Mouse (Mus musculus): ENCODE measurements around the gene Abr.
A peak's percentile ranks its signal among the peaks of the same experiment; 100 is the strongest.

The Abr gene

DNA sequence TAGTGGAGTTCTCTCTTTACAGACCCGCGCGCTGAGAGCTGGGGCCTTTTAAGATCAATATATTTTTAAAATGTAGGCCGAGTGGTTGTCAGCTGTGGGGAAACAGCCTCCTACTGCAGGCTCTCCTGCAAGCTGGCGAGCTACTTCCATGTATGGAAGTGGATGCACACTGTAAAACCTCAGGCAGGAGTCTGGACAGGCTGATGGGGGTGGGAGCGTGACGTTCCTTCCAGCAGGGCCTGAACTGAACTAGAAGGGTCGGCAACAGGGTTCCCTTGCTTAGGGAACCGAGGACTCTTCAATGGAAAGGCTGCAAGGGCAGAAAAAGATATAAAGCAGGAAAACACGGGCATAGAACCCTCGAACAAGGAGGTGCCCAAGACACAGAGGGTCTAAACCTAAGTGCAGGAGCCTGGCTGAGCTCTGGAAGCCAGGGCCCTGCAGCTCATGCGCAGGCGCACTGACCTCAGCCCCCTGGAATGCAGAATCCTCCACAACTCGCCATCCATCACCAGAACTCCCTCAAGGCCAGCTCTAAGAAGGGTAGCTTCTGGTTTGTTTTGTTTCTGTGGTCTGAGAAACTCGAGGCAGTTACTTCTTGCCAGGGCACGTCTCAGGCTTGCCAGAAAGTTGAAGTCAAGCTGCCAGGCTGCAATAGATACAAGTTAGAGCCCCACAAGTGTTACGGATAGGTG is 247.5 kb downstream of the Abr start:
- DNase-seq (ENCODE audit: low spot score): peak; percentile 78

DNA sequence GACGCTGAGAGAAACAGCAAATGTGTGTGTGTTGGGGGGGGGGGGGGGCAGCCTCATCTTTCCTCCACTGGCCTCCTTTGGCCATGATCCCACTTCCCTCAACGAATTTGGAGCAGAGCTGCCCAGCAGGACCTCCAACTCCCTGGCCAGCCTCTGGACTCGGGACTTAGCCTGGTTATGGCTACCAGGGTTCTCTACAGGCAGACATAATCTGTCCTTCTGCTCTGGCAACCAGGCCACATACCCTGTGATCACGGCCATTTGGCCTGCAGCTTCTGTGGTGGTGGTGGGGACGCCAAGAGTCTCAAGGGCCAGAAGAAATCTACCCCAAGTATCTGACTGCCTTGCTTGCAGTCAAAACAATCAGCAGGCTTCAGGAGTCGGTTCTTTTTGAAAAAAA is 249.6 kb downstream of the Abr start:
- peak; percentile 25 for DNase-seq (ENCODE audit: low spot score)

DNA sequence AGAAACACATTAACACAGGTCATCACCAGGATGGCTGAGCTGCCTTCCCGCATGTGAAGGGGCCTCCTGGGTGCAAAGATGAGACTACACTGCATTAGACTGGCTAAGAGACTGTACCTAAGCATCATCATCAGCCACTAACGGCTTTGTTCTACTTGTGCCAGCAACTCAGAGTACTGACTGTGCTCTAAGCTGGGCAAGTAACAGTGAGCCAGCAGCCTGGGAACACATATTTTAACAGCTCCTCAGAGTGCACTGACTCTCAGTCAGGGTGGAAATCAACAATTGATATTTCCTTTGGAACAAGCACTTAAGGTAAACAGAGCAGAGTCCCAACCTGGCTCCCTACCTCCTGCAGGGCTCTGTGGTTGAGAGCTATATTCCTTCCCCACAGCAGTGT is 250.0 kb downstream of the Abr start:
- peak; percentile 20 for DNase-seq (ENCODE audit: low spot score)

DNA sequence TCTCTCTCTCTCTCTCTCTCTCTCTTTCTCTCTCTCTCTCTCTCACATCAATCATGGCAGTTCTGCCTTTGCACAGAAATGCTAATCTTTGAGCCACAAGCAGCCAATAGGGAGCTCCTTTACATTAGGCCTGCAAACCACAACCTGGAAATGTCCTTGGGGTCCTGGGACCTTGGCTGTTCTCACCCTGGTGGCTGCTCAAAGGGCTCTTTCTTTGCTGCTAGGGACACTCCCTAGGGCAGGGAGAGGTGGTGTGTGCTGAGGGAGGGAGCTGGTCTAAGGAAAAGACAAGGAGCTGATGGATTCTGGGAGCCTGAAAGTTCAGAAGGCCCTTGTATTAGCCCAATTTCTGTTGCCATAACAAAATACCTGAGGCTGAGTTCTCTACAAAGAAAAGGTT is 251.6 kb downstream of the Abr start:
- DNase-seq (ENCODE audit: low spot score): no peak
